Mouse (Mus musculus): ENCODE measurements around the gene Helq.
A peak's percentile ranks its signal among the peaks of the same experiment; 100 is the strongest.

Helq gene

DNA sequence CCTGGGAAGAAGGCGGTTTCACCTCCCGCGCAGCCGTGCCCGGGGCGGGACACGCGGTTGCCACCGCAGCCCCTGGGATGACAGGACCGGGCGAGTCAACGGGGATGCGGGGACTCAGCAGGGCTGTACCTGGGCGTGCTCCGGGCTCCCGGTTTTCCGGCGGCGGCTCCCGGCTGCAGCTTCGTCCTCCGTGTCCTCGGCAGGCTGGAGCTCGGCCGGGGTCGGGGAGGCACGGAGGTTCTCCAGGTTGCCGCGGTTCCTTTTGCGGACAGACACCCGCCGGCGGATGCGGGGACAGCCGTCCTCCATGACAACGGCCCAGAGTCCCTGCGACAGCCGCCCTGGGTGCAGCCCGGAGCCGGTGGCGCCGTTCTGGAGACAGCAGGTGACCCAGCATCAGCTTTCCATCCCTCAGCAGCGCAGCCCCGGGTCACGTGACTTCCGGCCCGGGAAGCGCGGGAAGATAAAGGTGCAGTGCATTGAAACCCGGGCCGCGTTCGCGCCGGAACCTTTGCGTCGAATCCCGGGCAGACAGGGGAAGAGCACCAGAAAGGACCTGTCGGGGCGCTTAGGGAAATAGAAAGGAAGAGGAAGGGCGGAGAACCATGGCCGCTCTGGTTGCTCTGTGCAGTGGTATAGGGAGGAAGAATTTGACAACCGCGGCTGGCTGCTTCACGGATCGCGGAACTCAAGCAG is at the start of gene Helq, which contains the start of gene Mrps18c:
Helq (minus strand) TSS at position 434 of the 696 bp plus-strand sequence.
Mrps18c (plus strand) TSS at position 463 of the 696 bp plus-strand sequence.
- peak; percentile 90 for DNase-seq (ENCODE audit: low read depth, low spot score)

DNA sequence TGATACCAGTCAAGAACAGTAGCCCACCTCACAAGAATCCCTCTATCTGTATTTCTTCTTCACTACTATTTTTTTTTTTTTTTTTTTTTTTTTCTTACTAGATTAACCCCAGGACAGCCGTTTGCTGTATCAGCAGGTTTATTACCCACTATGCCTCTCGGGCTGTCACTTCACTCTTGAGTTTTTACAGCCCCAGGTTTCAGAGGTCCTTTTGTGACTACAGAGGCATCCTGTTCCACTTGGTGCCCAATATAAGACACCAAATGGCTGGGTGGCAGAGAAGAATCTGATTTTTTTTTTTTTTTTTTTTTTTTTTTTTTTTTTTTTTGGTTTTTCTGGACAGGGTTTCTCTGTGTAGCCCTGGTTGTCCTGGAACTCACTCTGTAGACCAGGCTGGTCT is 48.7 kb upstream of the Helq start:
- no peak for DNase-seq (ENCODE audit: low read depth, low spot score)

DNA sequence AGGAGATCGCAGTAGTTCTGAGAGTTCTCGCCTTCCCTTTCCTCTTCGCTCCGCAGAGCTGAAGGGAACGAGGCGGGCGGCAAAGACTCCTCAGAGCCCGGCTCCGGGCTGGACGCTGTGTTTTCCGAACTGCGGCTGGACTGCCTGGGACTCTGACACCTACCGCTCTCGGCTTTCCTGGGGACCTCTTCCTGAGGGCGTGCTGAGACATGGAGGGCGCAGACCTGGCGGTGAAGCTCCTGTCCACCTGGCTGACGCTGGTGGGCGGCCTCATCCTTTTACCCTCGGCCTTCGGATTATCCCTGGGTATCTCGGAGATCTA is 48.2 kb upstream of the Helq start:
- no peak for DNase-seq (ENCODE audit: low read depth, low spot score)

DNA sequence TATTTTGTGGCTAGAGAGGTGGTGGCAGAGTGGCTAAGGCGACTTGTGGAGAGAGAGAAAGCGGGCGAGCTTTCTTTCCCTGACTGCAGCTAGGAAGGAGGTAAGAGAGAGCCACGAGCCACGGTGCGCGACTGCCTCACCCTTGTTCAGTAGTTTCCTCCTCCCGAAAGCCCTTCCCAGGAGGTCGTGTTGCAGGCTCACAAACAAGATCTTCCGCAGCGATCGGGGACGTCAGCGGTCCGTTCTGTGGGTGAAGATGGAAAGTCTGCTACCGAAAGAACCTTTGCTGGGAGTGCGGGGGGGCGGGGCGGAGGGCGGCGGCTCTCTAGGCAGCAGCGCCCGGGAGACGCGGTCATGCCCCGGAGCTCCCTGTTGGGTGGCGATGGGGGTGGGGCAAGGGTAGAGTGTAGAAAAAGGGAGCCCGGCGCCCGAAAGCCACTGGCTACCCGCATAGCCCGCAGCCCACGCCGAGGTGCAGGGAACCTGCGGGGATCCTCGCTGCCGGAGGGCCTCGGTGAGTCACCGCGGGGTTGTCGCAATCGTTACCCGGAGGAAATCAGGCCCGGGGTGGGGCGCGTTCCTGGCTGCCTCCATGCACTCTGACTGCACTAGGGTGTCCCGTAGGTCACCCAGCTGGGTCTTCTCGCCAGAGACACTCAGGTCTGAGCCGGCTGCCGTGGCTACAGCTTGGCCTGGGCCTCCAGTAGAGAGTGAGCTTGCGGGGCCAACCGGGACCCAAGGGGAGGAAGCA is 47.6 kb upstream of the Helq start:
- no peak for DNase-seq (ENCODE audit: low read depth, low spot score)

DNA sequence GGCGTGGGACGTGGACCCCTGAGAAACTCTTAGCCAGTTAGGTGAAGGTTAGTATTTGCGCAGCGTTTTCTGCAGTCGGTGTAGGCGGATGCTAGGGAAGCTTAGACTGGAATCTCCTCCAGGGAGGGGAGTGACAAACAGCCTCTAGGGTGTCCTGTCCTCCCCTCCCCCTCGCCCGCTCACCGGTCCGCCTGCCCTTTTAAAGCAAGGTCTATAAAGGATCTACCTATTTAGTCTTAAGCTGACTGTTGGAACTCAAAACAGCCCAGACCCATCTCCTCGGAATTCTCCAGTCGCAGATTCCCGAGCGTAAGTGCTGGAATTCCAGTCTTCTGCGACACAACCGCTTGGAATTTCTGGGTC is 47.1 kb upstream of the Helq start, which contains the start of gene Gpat3:
Gpat3 (plus strand) TSS at position 229 of the 363 bp plus-strand sequence.
- DNase-seq (ENCODE audit: low read depth, low spot score): no peak

DNA sequence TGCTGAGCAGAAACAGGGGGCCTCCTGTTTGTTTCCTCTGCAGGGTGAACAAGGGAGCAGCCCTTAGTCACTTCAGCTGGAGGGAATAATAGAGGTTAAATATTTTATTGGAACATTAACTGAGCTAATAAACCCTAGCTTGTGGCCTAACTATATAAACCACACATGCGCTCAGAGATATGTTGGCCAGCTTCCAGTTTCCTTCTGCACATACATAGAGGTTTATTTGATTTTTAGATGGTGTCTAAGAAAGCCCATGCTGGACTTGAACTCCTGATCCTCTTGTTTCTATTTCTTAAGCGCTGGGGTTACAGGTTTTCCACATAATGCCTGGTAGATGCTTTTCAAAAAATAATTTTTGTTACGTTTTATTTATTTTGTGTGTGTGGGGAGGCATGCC is 46.1 kb upstream of the Helq start:
- no peak for DNase-seq (ENCODE audit: low read depth, low spot score)

DNA sequence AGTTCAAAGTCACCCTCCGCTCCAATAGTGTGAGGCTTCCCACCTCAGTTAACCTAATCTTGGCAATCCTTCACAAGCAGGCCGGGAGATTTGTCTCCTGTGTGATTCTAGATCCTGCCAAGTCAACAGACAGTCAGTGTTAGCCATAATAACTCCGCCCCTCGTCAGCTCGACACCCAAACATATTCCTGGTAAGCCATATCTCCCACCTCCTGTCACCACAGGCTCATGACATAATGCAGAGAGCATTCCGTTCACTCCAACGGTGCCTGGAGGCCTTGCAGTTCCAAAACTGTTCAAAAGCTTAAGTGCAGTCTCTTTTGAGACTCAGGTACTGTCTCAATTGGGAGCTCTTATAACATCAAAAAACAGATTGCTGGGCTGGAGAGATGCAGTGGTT is 39.5 kb upstream of the Helq start:
- DNase-seq (ENCODE audit: low read depth, low spot score): no peak

DNA sequence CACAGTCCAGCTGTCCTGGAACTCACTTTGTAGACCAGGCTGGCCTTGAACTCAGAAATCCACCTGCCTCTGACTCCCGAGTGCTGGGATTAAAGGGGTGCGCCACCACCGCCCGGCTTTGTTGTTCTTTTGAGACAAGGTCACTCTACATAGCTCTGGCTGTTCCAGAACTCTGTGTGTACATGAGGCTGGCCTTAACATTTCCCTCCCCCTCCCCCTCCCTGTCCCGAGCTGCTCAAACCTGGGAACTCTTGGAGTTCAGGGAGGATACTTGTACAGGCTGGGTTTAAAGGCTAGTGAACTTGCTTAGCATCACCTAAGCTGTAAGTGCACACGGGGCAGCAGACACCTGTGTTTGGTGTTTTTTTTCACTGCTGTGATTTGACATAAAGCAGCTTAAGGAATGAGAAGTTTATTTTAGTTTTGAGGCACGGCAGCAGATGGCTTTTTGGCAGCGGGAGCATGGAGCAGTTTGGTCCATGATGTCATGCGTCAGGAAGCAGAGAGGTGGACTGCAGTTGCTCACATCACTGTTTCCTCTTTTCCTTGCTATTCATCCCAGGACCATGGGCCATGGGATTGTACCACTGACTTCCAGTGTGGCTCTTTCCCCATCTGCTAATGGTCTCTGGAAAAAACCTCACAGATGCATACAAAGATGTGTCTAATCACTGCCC is 37.6 kb upstream of the Helq start:
- DNase-seq (ENCODE audit: low read depth, low spot score): no peak

DNA sequence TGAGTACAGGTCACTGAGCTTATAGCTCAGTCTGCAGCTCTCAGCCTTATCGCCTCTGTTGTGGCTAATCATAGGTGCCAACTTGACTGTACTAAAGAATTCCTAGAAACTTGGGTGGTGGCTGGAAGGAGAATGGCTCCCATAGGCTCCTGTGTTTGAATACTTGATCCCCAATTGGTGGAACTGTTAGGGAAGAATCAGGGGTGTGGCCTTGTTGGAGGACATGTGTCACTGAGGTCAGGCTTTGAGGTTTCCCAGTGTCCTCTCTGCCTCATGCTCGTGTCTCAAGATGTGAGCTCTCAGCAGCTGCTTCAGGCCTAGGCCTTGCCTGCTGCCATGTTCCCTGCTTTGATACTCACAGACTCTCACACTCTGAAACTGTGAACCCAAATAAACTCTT is 35.4 kb upstream of the Helq start:
- DNase-seq (ENCODE audit: low read depth, low spot score): no peak

DNA sequence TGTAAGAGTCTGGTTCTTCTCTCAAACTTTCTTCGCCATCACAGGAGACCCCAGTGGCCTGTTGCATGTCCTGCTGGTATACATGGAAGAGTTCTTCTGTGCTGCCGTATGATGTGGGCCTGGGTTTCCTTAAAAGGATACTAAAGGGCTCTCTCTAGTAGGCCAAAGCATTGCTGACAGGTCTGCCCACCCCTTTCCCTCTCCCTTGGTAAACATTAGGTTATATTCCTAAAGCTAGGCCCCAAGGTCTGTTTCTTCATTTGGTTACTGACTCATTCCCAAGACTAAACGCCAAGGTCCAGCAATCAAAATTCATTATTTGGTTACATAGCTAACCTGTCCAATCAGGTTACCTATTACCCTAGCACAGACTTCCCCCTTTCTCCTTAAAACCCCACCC is 34.3 kb upstream of the Helq start:
- DNase-seq (ENCODE audit: low read depth, low spot score): no peak

DNA sequence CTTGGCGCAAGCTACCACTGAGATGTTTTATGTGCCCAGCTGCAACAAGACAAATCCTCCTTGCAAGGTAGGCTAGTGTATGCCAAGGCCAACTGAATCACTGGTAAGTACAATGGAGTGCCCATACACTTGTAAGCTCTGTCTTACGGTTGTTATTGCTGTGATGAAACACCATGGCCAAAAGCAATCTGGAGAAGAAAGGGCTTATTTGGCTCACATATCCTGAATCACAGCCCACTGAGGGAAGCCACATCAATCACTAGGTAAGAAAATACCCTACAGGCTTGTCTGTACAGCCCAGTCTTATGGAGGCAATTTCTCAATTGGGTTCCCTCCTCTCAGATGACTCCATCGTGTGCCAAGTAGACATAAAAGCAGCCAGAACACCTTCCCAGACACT is 30.3 kb upstream of the Helq start:
- no peak for DNase-seq (ENCODE audit: low read depth, low spot score)

DNA sequence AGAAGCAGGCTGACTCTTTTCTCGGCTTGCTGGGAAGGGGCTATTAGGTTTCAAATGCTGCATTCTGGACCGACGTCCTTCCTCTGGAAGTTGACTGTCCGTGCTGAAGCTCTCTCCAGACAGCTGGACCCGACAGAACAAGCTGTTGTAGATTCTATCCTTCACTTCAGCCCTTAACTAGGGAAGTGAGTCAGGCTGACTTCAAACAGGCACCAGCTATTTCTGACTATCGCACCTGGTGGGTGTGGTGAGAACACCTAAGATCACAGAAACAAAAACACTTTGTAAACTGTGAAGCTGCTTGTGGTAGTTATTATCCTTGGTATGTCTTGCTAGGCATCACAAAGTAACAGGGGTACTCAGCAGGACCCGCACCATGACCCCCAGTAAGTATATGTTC is 28.1 kb upstream of the Helq start:
- no peak for DNase-seq (ENCODE audit: low read depth, low spot score)

DNA sequence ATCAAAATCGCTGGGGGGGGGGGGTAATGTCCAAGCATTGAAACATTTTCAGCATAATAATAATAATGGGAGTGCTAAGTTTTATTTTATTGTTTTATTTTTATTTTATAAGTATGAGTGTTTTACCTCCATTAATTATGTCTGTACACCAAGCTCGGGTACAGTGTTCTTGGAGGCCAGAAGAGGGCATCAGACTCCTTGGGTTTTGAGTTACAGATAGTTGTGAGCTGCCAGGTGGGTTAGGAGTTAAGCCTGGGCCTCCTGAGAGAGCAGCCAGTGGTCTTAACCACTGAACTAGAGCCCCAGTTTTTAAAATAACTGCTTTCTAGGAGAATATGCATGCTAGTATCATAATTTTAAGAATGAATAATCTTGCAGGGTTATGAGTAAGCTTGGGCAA is 27.6 kb upstream of the Helq start:
- no peak for DNase-seq (ENCODE audit: low read depth, low spot score)

DNA sequence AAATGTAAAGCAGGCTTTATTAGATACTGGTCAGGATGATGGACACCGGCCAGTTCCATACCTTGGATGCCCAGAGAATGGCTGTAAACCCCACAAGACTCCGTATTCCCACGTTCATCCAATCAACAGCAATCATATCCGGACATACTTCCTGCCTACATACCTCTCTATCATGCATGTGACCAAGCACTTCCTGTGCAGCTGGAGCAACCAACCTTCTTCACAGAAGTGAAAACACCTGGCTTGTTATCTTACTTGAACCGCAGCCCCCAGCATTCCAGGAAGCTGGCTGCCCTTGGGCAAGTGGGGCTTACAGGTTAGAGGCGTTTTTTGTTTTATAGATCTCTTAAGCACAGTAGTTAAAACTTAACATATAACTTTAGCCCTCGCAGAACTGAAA is 24.4 kb upstream of the Helq start:
- no peak for DNase-seq (ENCODE audit: low read depth, low spot score)

DNA sequence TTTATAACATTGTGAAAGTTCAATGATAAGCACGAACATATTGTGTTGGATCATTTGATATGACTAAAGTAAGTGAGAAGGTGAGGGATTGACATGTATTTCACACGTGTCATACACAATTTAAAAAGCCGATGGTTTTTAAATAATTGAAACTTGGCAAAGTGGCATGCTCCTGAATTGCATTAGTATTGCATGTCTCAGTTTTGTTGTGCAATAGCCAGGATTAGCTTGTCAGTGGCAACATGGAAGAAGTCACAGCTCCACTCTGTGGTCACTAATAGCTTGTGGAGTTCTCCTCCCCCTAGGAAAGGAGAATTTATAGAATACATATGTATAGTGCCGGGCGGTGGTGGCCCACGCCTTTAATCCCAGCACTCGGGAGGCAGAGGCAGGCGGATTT is 23.0 kb upstream of the Helq start:
- DNase-seq (ENCODE audit: low read depth, low spot score): no peak

DNA sequence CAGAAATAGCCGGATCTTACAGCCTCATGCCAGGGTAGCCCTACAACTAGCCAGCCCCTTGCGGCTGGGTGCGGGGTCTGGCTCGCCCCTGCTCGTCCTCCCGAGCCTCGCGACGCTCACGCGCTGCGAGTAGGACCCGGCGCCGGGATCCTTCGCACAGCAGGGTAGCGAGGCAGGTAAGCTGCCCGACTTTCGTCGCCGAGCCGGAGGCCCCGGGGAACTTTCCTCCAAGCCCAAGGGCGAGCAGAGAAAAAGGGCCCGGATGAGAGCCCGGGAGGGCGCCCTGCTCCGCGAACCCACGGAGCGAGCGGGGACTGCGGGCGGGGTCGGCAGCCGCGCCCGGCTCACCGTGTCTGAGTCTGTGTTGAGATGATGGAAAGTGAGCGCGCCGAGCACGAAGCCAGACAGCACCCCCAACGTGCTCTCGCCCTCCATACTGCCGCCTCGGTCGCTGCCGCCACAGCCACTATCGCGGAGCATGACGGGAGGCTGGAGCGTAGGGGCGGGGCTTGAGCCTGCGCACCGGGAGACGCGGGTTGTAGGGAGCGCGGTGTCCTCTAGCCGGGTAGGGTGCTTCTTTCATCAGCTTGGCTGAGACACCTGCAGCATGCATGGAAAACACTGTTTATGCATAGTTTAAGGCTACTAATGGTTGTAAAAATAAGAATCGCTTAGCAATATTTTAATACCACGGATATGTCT is 22.2 kb upstream of the Helq start, which contains the start of gene Abraxas1:
Abraxas1 (minus strand) TSS at position 483 of the 702 bp plus-strand sequence.
- peak; percentile 60 for DNase-seq (ENCODE audit: low read depth, low spot score)

DNA sequence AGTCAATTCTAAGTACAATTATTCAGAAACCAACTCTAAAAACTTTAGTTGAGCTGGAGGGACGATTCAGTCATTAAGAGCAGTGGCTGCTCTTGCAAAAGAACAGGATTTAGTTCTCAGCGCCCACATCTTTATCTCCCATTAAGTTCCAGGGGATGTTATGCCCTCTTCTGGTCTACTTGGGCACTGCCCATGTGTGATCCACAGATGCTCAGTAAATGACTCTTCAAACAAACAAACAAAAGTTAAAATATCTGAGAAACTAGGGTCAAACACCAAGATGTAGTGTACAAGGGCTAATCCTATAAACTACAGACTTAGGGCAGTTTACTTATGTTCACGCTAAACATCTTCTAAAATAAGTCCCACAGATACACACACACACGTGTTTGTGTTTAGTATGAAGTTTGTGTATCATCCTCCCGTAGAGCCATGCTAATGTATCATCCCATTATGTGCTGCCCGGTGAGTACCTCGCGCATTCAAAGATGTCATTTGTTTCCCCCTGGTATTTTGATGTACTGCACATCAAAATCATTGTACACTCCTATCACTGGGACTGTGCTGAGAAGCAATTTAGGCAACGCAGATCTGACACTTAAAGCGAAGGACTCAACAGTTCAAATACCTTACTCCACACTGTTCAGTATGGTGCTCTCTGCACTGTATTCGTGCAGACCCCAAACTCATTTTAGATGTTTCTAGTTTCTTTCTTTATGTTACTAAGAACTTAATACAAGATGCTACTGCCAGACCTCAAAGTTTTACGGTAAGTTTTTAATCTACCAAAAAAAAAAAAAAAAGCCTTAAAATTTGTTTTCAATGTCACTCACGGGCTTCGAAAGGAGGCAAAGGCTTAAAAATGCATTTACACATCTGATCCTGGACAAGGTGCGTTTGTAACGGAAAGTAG is 21.4 kb upstream of the Helq start:
- DNase-seq (ENCODE audit: low read depth, low spot score): no peak

DNA sequence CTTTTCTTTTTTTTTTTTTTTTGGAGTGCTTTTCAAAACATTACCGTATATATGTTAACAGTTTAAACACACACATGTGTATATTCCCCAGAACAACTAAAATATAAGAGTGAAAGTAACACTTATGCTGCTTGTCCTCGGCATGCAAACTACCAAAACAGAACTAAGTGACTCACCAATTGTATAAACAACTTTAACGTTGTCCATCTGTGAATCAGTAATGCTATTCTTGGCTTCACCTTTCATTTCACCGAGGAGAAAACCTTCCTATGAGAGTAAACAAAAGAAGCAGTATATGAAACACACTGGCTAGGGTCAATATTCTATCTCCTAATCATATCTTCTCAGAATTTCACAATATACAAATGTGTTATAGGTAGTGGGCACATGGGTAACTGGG is 19.9 kb upstream of the Helq start:
- DNase-seq (ENCODE audit: low read depth, low spot score): no peak

DNA sequence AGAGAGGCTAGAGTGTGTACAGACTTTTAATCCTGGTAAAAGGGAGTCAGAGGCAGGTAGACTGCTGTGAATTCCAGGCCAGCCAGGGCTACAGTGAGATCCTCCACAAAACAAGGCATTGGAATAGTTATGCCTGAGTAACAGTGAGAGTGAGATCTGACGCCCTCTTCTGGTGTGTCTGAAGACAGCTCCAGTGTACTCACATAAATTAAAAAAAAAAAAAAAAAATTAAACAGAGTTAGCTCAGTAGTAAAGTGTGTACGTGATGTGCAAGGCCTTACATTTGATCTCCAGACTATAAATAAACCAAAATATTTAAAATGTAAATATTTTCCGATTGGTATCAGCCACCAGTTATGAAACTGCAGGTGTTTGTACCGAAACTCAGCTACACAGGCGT is 4.3 kb downstream of the Helq start:
- DNase-seq (ENCODE audit: low read depth, low spot score): no peak

DNA sequence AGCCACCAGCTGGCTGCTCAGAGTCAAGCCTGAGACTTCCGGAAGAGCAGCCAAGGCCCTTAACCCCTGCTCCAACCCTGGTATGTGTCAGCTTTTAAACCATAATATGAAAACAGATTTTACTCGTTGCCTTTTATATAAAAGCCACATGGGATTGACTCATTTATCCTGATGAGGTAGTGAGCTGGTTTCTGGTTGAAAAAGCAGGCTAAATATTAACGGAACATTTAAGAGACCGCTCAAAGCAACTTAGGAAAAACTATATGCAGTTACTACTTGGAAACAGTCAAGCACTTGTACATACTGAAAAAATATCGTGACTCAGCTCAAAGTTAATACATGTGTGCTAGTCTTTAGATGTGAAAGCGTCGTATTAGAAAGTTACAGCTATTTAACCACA is 6.1 kb downstream of the Helq start:
- no peak for DNase-seq (ENCODE audit: low read depth, low spot score)

DNA sequence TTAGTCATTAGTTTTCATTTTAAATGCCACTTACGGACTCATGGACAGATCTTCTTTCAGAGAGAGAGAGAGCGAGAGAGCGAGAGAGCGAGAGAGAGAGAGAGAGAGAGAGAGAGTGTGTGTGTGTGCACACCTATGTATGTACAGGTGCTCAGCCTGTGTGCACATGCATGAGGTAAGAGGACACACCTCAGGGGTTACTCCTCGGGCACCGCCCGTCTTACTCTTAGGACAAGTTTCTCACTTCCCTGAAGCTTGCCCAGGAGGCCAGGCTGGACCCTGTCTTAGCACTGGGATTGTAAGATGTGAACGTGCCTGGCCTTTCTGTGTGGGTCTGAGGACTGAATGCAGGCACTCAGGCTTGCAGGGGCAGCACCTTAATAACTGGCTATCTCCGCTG is 10.9 kb downstream of the Helq start:
- DNase-seq (ENCODE audit: low read depth, low spot score): no peak

Measured in telencephalon, adult 2 months (tissue).